In the genomic region with DNA sequence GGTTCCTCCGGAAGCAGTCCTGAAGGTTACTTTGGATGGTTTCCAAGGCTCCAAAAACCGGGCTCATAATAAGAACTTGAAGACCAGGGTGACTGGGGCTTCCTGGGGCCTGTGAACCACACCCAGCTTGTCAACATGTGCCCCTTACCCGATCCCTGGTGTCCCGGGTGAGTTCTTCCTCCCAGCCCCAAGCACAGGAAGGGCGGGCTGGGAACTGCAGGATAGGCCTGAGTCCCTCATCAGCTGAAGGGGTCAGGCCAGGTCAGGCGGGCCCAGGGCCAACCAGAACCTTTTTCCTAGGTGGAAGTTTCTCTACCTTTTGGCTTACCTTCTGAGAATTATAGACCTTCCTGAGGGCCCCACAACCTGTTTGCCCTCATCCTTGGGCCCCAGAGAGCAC, we compare ENCODE assay signal across 26 mouse cellular contexts. TPM values are rescaled to one million over a fixed set of nuclear protein-coding genes. Genes with fewer than 3 reads are reported as not detected.
A peak's percentile ranks its signal among the peaks of the same experiment; 100 is the strongest.
DNase-seq lines count a peak whose midpoint lies in the region; ATAC-seq and TF ChIP-seq lines count a peak whose summit lies in the region.
"Had no signal": no experiment of that assay in that cellular context is flagged by ENCODE, and none has a peak within 500 bp of the region (broad histone marks: within the 10 kb centered on the region; RNA-seq: fewer than 3 reads in every experiment).

No protein-coding gene starts in this region.

- ATAC-seq in lung, postnatal 0 days, result no peak
- ATAC-seq: activated CD4-positive, CD25-positive, alpha-beta regulatory T cell, adult 4 months; hindbrain, postnatal 0 days; intestine, embryonic 16.5 days had no signal

- H3K4me1 ChIP-seq in heart, embryonic 10.5 days, result peaks cover 57% of the 10 kb centered on the region
- peaks cover 9% of the 10 kb centered on the region; the same call in 1 of the 2 replicates for H3K4me1 ChIP-seq in lung, postnatal 0 days (ENCODE audit: insufficient read depth, low read depth, low read length)
- H3K4me1 ChIP-seq in forebrain, embryonic 10.5 days, result peaks cover 34% of the 10 kb centered on the region
- H3K4me1 ChIP-seq: liver, embryonic 15.5 days had no signal

- H3K4me2 ChIP-seq in lung, postnatal 0 days (replicated peaks; ENCODE audit: low read depth, low read length), result no peak overlapping the region
- H3K4me2 ChIP-seq: embryonic facial prominence, embryonic 12.5 days; forebrain, embryonic 12.5 days; heart, embryonic 13.5 days; liver, embryonic 15.5 days; lung, embryonic 15.5 days had no signal

- DNase-seq in heart, adult 8-10 months (ENCODE audit: low spot score), result peak; percentile 51
- DNase-seq in heart, embryonic 10.5 days (ENCODE audit: low spot score), result no peak
- peak; percentile 26 for DNase-seq in lung, postnatal 36 days
- no peak for DNase-seq in lung, postnatal 0 days (ENCODE audit: low spot score)
- DNase-seq in heart, postnatal 25 days (ENCODE audit: low spot score), result peak; percentile 55
- DNase-seq in forebrain, embryonic 10.5 days (ENCODE audit: extremely low spot score, low spot score), result no peak
- DNase-seq in retina, embryonic 14.5 days (ENCODE audit: low spot score), result no peak
- DNase-seq: adrenal gland, postnatal 10 days; cerebellum, adult 2 months; cerebellum, postnatal 25 days; liver; right cerebral cortex, adult 18-20 months; right cerebral cortex, postnatal 4 days; thymus, adult 2 months; thymus, postnatal 4 days had no signal

- no peaks in the 10 kb centered on the region for H3K36me3 ChIP-seq in heart, embryonic 10.5 days
- H3K36me3 ChIP-seq in lung, postnatal 0 days (ENCODE audit: insufficient read depth, low read length), result no peaks in the 10 kb centered on the region
- no peaks in the 10 kb centered on the region for H3K36me3 ChIP-seq in forebrain, embryonic 10.5 days (replicated peaks)
- H3K36me3 ChIP-seq: embryonic facial prominence, embryonic 12.5 days; forebrain, embryonic 12.5 days; heart, embryonic 13.5 days; hindbrain, embryonic 10.5 days; limb, embryonic 10.5 days; liver, embryonic 15.5 days; lung, embryonic 15.5 days had no signal

- no peaks in the 10 kb centered on the region for H3K9me3 ChIP-seq in heart, embryonic 10.5 days
- H3K9me3 ChIP-seq in lung, postnatal 0 days (ENCODE audit: low read length), result no peaks in the 10 kb centered on the region
- H3K9me3 ChIP-seq in forebrain, embryonic 10.5 days, result no peaks in the 10 kb centered on the region
- H3K9me3 ChIP-seq: embryonic facial prominence, embryonic 12.5 days; forebrain, embryonic 12.5 days; heart, embryonic 13.5 days; hindbrain, embryonic 10.5 days; limb, embryonic 10.5 days; liver, embryonic 15.5 days; lung, embryonic 15.5 days had no signal

- H3K27me3 ChIP-seq in heart, embryonic 10.5 days (ENCODE audit: insufficient read depth, poor library complexity, severe bottlenecking), result no peaks in the 10 kb centered on the region
- H3K27me3 ChIP-seq in lung, postnatal 0 days (replicated peaks; ENCODE audit: insufficient read depth, low read length), result no peaks in the 10 kb centered on the region
- H3K27me3 ChIP-seq in forebrain, embryonic 10.5 days (ENCODE audit: poor library complexity, severe bottlenecking), result peaks cover 67% of the 10 kb centered on the region
- H3K27me3 ChIP-seq: embryonic facial prominence, embryonic 12.5 days; heart, embryonic 13.5 days; liver, embryonic 15.5 days; lung, embryonic 15.5 days had no signal

- no peak overlapping the region for H3K9ac ChIP-seq in lung, postnatal 0 days (replicated peaks; ENCODE audit: low read depth)
- H3K9ac ChIP-seq: embryonic facial prominence, embryonic 12.5 days; forebrain, embryonic 12.5 days; heart, embryonic 13.5 days; liver, embryonic 15.5 days; lung, embryonic 15.5 days had no signal

- TF ChIP-seq CTCF in lung, postnatal 0 days (IDR thresholded peaks at IDR 0.05), result no peak

- no peak overlapping the region for H3K4me3 ChIP-seq in heart, embryonic 10.5 days
- H3K4me3 ChIP-seq in lung, postnatal 0 days (ENCODE audit: low read depth, low read length), result no peak overlapping the region
- no peak overlapping the region for H3K4me3 ChIP-seq in forebrain, embryonic 10.5 days
- H3K4me3 ChIP-seq: embryonic facial prominence, embryonic 12.5 days; forebrain, embryonic 12.5 days; heart, embryonic 13.5 days; hindbrain, embryonic 10.5 days; limb, embryonic 10.5 days; liver, embryonic 15.5 days; lung, embryonic 15.5 days had no signal

- TF ChIP-seq EP300 in lung, postnatal 0 days (IDR thresholded peaks at IDR 0.05), result no peak

- intact Hi-C loops in heart, postnatal 25 days (cut with DNase I), result no loop called here

- 67% methylated on average over 6 of the region's 6 CpGs for WGBS in heart, embryonic 10.5 days
- 49% methylated on average over 6 of the region's 6 CpGs for WGBS in lung, postnatal 0 days
- 81% methylated on average over 6 of the region's 6 CpGs for WGBS in forebrain, embryonic 10.5 days

- no peak overlapping the region for H3K27ac ChIP-seq in heart, embryonic 10.5 days
- H3K27ac ChIP-seq in lung, postnatal 0 days (ENCODE audit: low read length), result no peak overlapping the region
- H3K27ac ChIP-seq in forebrain, embryonic 10.5 days, result no peak overlapping the region
- H3K27ac ChIP-seq: embryonic facial prominence, embryonic 12.5 days; forebrain, embryonic 12.5 days; heart, embryonic 13.5 days; hindbrain, embryonic 10.5 days; hindbrain, postnatal 0 days; limb, embryonic 10.5 days; liver, embryonic 15.5 days; lung, embryonic 15.5 days; macrophage had no signal

RNA-seq across cellular contexts. Expression of gene Cdkn1c, which starts 48.2 kb away (rescaled TPM):
- 10 to 100 TPM; 27.9 to 44.7 (median 34.9) TPM for total RNA-seq in heart, adult 8-10 months (2022)
- 1,495 and 1,694 TPM in 2 replicates for polyA plus RNA-seq in heart, embryonic 10.5 days (2016; fragmentation: Nextera tagmentation; extraction: Ambion mirVana)
- polyA plus RNA-seq in lung, postnatal 0 days (2015; fragmentation: Nextera tagmentation; extraction: Ambion mirVana), result 207 and 220 TPM in 2 replicates
- 10 to 100 TPM; 35.8 to 44.2 TPM for total RNA-seq in heart, postnatal 25 days (2021)
- 194 and 230 TPM in 2 replicates for polyA plus RNA-seq in forebrain, embryonic 10.5 days (2016; fragmentation: Nextera tagmentation; extraction: Ambion mirVana)

Comparison
In these comparisons a context has a peak if more than half of its experiments do, and no peak if none do; other contexts are left out.
1. DNase-seq: peak in heart, adult 8-10 months (single experiment), lung, postnatal 36 days (single experiment) and heart, postnatal 25 days (single experiment); none in heart, embryonic 10.5 days (single experiment), lung, postnatal 0 days (single experiment), forebrain, embryonic 10.5 days (single experiment) and retina, embryonic 14.5 days (single experiment).